Mouse (Mus musculus) kidney, adult 18-20 months (tissue): ENCODE measurements around the gene Klhl35.

ENCODE experiments used
- DNase-seq: peaks from one replicate; pipeline ENCODE4 v3.0.0; 2021

The Klhl35 gene

DNA sequence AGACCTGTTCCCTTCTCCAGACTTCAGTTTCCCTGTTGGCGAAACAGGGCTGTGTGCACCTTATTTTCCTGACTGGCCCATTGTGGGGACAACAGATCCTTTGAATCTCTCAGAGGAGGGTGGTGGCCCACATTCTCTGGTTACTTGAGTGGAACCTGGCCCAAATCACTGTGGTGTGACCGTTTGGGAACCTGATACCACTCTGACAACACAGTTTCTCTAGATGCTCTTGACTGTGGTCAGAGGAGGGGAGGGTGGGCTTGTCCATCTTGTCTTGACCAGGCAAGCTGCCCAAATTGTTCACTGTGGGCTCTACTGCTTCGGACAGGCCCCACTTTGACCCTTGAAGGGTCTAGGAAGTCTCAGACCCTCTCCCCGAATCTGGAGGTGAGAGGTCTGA lies 11.8 kb upstream of the Klhl35 start:
- no peak for DNase-seq

DNA sequence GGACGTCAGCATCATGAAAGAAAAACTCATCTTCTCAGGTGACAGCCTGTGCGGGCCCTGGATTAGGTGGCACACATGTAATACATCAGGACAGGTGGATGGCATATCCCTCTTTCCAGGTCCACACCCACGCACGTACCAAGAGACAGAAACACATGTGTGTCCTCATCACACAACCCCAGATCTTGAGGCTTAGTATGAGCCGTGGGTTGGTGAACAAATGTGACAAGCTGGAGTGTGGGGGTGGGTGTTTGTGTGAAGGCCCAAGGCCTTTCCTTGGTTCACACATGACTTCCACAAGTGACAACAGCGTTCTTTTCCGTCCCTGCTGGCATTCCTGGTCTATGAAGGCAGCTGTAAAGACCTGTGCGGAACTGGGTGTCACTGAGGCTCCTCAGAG lies 7.0 kb upstream of the Klhl35 start:
- no peak for DNase-seq

DNA sequence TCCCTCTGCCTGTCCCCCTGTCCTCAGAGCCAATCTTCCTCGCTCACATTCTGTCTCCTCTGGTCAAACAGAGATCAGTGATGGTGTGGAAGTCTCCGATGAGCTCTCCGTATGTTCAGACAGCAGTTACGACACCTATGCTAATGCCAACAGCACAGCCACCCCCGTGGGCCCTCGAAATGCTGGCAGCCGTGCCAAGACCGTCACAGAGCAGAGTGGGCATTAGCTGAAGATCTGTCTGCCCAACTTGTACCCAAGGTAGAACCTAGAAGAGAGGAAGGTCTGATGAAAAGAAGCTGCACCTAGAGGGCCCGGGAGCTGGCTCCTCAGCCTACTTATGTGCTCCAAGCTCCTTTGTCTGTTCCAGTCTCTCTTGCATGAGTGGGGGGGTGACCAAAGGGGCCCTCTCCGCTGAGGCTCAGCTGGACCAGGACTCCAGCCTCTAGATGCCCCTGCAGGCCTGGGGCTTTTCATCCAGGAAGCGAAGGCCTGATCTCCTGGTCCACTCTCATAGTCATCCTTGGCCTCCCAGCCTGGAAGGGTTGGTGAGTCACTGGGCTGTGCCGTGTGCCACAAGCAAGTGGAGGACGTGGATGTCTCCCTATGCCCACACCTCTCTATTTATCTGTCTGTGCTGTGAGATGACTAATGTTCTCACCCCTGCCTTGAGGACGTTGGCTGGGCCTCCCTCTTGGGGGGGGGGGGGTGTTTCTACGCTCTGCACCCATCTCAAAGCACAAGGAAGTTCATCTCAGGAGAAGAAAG lies 5.7 kb upstream of the Klhl35 start:
- DNase-seq = no peak

DNA sequence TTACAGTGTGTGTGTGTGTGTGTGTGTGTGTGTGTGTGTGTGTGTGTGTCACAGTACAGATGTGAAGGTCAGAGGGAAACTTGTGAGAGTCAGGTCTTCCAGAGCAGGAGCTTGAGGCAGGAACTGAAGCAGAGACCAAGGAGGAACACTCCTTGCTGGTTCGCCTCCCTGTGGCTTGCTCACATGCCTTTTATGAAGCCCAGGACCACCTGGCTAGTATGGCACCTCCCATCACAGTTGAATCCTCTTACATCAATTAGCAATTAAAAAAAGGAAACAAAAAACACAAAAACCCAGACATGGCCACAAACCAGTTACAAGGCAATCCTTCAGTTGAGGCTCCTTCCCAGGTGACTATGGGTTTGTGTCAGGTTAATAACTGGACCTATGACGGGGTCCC lies 2.7 kb upstream of the Klhl35 start:
- no peak for DNase-seq

DNA sequence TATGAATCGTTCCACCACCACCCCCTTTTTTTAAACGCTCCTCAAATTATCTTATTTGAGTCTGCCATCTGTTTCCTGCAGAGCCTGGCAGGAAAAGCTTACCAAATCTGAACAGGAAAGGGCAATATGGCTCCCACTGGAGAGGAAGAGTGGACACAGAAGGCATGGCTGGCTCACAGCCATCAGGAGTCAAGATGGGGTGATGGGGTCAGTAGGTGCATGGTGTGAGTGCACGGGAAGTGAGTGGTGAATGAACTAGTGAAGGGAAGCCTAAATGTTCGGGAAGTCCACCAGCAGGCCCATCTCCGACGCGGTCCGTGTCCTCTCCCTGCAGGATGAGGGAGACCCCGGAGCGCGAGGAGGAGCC lies 2.1 kb downstream of the Klhl35 start:
- DNase-seq = peak; percentile 31

DNA sequence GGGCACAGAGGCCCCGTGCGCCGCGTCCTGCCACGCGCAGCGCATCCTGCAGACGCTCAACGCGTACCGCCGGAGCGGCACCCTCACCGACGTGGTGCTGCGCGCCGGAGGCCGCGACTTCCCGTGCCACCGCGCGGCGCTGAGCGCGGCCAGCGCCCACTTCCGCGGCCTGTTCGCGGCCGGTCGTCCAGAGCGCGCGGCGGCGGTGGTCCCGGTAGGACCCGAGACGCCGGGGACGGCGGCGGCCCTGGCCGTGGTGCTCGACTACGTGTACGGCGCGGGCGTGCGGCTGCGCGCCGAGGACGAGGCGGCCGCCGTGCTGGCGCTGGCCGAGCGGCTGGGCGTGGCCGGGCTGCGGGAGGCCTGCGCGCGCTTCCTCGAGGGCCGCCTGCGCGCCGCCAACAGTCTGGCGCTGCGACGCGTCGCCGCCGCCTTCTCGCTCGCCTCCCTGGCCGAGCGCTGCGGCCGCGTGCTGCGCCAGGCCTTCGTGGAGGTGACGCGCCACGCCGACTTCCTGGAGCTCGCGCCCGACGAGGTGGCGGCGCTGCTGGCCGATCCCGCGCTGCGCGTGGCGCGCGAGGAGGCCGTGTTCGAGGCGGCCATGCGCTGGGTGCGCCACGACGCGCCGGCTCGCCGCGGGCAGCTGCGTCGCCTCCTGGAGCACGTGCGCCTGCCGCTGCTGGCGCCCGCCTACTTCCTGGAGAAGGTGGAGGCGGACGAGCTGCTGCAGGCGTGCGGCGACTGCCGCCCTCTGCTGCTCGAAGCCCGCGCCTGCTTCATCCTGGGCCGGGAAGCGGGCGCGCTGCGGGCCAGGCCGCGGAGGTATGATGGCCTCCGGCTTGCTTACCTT lies 2.7 kb downstream of the Klhl35 start:
- DNase-seq = peak; percentile 57

DNA sequence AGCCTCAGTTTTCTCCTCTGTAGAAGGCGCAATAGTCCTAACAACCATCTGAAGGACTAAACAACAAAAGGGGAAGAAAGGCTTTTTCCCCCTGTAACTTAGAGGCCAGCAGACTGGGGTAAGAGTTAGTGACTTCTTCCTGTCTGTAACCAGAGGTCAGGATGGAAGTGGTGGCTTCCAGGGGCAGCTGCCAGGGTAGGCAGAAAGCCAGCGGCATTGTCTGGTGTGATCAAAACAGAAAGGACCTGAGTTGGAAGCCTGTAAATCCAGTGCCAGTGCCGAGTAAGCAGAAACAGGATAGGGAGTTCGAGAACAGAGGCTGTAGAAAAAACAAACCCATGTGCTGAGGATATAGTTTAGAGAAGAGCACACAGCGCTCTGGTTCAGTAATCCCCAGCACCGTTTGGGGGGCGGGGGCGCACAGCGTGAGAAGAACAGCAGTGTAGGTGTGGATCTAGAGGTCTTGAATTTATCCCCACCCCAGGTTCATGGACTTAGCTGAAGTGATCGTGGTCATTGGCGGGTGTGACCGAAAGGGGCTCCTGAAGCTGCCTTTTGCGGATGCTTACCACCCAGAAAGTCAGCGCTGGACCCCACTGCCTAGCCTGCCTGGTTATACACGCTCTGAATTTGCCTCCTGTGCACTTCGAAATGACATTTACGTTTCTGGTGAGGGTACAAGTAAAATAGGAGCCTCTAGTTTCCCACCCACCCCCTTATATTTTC lies 4.0 kb downstream of the Klhl35 start:
- DNase-seq = peak; percentile 26

DNA sequence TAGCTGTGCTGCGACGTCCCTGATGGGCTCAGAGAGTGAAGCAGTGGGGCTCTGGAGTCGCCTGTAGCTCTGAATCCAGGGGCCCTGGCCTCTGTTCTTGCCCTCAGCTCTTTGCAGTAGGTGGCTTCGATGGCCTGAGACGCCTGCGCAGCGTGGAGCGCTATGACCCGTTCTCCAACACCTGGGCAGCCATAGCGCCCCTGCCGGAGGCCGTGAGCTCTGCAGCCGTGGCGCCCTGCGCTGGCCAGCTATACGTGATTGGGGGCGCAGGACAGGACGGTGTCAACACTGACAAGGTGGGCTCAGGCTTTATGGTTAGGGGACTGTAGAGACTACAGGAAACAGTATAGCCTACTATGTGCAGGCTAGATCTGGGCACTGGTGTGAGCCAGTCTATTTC lies 5.8 kb downstream of the Klhl35 start:
- DNase-seq = no peak

DNA sequence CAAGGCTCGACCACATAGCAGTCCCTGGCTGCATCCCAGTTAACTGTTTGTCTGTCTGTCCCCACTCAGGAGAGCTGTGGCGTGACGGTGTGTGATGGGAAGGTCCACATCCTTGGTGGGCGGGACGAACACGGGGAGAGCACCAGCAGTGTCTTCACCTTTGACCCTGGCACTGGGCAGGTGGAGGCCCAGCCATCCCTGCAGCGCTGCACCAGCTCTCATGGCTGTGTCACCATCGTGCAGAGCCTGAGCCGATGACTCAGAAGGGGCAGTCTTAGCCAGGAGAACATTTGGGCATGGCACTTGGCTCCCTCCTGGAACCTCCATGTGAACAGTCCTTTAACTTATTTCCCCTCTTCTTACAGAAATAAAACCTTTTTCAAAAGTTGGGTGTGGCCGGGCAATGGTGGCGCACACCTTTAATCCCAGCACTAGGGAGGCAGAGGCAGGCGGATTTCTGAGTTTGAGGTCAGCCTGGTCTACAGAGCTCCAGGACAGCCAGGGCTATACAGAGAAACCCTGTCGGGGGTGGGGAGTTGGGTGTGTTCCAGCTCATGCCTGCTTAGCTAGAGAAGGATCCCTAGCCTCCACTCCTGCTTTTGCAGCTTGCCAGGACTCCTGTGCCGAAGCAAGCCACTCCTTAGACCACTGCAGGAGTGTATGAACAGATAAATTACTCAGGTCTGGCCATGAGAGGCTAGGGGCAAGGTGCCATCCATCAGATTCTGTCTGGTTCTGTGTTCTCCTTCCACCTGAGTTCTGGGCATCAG lies 8.0 kb downstream of the Klhl35 start:
- no peak for DNase-seq

DNA sequence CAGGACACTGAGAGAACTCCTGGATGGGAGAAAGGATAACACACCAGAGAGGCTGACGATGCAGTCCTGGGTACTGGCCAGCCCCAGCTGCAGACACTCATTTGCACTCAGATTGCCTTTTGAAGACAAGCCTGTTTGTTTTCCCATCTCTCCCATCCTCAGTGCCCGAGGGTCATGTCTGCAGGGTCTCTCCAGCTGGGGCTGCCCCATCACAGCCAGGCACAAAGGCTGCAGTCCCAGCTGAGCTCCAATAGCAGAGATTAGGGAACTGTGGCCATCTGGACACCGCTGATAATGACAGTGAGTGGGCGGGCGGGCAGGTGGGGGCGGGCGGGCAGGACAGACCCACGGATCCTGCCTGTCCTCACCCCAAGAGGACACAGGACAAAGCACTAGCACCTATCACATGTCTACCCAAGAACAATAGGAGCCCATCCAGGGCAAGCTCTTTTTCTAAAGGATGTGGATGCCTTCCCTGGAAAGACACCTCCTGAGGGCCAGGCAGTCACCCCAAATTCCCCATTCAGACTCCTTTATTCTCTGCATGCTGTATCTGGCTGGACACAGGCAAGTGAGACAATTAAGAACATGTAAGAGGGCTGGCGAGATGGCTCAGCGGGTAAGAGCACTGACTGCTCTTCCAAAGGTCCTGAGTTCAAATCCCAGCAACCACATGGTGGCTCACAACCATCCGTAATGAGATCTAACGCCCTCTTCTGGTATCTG lies 9.2 kb downstream of the Klhl35 start:
- no peak for DNase-seq

DNA sequence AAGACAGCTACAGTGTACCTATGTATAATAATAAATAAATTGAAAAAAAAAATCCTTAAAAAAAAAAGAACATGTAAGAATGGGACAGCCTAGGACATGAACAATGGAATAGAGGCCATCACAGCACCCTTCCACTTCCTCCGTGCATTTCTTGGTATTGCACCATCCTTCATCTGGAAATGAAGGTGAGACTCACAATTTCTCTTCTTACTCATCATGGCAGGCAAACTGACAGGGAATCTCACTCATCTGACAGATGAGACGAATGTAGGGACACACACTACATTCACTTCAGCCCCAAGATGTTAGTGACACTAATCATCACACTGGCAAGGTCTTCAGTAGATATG lies 9.7 kb downstream of the Klhl35 start:
- DNase-seq = no peak

DNA sequence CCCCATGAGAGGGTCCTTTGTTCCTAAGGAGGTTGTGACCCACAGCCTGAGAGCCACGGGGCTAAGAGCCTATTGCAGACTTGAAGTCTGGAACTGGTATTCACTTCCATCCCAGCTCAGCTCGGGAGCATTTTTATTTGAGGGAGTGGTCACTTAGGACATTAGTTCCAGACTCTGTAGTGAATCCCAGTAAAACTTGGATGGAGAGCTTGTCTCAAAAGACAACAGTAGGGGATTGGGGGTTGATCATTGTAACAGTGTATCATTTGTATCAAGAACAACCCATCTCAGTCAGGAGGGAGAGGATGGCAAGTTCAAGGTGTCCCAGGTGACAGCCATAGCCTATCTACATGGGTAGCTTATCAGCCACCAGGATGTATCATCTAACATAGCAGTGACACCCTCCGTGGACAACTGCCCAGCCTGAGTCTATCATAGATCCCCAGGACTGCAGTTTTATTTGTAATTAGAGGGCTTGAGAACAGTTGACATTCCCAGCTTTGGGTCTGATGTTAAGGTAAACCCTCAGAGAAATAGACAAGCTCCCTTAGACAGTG lies 10.8 kb downstream of the Klhl35 start:
- no peak for DNase-seq

DNA sequence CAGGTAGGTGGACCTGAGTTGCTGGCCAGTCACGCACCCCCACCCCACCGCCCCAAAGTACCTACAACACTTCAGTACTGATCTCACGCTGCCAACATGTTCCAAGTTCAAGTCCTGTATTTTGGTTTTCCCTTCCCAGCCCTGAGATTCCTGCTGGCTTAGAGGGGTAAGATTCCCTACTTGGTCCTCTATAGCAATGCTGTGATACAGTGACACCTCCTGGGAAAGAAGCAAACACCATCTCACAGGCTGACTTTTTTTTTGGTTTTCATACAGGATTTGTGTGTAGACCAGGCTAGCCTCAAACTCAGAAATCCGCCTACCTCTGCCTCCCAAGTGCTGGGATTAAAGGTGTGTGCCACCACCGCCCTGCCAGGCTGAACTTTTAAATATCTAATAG lies 11.4 kb downstream of the Klhl35 start:
- no peak for DNase-seq

DNA sequence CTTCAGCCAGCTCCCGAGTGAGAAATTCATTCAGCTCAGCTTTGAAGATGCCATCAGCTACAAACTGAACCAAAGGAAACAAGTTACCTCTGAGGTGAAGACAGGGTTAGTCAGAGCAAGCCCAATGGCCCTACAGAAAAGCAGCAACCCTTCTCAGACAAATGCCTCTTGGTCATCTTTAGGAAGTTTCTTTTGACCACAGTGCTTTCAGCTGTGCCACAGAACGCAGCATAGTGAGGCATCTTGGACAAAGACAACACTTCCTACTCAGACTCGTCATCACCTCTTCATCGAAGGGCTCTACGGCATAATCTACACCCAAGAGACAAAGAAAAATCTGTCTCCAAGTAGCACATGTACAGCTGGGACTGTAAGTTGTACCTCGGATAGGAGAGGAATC lies 16.8 kb downstream of the Klhl35 start:
- DNase-seq = no peak

DNA sequence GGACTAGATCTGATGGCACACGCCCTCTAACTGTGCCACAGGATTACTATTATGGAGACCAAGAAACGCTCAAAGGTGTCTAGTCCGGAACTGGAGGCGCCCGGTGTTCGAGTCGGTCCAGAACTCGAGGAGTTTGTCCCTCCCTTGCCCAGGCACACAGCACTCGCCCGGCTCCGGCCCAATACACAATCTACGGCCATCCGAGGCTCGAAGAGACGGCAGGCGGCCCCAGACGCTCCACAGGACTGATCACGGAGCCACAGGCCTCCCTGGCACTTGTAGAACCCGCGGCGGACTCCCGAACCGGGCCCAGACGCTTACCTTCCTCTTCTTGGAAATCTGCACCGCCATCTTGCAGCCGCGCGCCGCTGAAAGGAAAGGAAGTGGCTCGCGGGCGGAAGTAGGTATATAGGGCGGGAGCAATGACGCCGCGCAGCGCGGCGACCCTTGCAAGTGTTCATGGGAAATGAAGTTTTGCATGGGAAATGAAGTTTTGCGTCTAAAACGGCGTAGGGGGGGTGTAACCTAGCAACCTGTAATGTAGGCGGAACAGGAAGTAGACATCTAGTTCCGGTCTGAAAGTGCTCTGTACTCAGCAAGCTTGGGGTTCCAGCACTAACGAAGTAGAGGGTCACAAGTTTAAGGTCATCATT lies 17.6 kb downstream of the Klhl35 start, which contains the start of gene Rps3:
Rps3 (minus strand) TSS at position 468 of the 653 bp plus-strand sequence.
- peak; percentile 96 for DNase-seq

DNA sequence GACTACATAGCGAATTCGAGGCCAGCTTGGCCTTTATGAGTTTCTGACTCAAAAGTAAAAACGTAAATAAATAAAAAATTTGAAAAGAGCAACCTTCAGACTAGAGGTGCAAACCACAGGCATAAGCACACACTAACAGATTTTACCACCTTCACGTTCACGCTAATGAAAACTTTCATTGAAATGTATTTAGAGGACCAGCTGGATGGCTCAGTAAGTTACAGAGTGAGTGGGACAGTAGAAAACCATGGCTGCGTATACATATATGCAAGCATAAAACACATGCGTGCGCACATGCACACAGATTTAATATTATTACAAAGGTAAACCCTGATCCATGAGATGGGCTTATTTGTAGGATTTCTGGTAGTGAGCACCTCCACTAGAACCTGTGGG lies 18.1 kb downstream of the Klhl35 start:
- DNase-seq = no peak

DNA sequence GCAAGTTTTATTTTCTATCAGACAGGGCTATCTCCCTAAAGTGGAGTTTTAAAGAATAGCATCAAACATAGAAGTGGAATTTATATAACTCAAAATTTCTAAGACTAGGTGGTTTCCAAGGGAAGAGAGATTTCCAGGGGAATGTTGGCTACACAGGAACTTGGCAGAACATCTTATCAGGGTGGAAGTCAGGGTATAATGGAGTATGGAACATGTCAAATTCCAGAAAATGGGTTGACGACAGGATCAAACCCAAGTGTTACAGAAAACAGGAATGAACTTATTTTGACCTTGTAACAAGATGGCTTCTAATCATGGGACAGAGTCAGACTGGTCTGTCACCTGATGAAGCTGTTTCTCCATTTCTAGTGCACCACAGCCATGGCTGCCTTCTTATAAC lies 18.9 kb downstream of the Klhl35 start:
- no peak for DNase-seq

DNA sequence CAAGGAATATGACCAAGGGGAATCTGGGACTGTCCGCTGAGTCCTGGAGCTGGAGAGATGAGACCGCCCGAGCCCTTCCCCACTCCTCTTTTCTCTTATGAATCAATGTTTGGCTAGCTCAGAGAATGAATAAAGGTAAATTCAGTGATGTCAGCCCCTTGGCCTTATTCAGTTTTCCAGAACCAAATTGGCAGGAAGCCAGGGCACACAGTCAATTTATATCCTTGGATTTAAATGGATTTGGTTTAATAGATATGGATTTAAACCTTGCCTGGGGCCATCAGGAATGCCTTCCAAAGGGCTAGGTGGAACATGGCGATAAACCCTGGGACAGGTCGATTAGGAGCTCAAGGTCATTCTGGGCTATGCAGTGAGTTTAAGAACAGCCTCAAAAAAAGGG lies 23.9 kb downstream of the Klhl35 start:
- no peak for DNase-seq

DNA sequence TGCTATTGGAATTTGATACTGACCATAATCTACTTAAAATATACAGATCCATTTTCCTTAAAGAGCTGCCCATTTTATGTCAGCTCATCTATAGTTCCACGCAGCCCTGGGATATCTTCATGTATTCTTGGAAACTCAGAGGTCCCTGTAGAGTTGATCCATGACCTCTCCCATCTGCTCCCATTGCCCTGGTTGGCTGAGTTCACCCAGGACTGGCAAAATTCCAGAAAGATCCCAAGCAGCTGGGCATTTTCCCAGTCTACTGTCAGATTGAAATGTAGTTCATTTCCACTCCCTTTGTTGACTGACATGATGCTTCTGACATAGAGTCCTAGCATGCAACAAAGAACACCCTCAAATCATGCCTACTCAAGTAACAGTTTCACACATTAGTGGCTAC lies 33.3 kb downstream of the Klhl35 start:
- DNase-seq = no peak

DNA sequence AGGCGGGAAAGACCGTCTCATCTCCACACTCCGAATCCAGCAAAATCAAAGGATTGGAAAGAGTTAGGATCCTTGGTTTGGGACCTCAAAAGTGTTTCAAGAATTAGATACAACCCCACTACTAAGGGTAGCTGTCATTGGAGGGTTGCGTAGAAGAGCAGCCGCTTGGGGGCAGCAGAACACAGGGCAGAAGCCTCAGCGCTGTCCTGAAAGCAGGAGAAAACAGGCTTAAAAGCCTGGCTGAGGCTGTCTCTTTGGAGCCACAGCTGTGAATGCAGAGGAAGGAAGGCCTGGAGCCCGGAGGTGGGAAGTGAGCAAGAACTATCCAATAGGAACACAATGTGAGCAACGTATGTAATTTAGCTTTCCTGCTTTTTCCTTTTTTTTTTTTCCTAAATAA lies 34.4 kb downstream of the Klhl35 start:
- peak; percentile 87 for DNase-seq

DNA sequence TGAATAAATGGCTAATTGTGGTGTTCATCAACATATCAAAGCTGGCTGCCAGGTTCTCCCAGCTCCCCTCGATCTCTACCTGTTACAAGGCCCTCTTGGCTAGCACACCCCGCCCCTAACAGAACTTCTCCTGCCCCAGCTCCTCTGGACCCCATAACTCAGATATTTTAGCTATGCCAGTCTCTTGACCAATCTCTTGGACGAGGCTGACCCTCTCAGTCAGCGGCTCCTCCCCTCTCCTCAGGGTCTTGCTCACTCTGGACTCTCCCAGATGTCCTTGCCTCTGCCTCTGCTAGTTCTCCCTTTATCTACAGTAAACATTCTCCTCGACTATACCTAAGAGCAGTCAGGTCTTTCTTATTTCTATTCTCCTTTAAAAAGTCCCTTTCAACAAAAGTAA lies 34.9 kb downstream of the Klhl35 start:
- DNase-seq = no peak

DNA sequence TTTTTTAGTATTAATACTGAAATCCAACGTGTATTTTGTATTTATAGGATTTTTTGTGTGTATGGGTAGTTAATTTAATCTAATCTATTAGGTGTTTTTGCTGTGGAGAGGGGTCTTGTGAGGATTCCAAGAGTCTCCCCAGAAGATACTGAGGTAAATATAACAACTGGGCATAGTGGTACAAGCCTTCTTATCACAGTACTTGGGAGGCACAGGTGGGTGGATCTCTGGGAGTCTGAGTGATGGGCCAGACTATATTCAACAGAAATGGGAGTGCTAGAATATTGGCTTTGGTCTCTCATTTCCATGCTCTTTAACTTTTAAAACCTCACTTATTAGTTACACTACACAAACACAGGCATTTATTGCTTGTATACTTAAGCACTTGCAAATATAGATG lies 35.3 kb downstream of the Klhl35 start:
- DNase-seq = no peak
